Mouse (Mus musculus) ES-E14 (cell line): ENCODE measurements around the gene Ston2.

Experiments
- CHD2 ChIP-seq: IDR thresholded peaks from 2 replicates; pipeline ENCODE4 v1.6.1; 2014; ENCODE audit warnings: mild to moderate bottlenecking, low read depth, low read length, inconsistent platforms
- HCFC1 ChIP-seq: IDR thresholded peaks from 2 replicates; pipeline ENCODE4 v1.6.1; 2012; ENCODE audit warnings: low read length, inconsistent platforms, borderline replicate concordance; ENCODE audit not compliant: insufficient read depth
- MAFK ChIP-seq: IDR thresholded peaks from 2 replicates; pipeline ENCODE4 v1.6.1; 2014; ENCODE audit warnings: mild to moderate bottlenecking, low read depth, low read length, inconsistent platforms; ENCODE audit not compliant: insufficient read depth
- ZC3H11A ChIP-seq: IDR thresholded peaks from 2 replicates; pipeline ENCODE4 v1.6.1; 2012; ENCODE audit warnings: low read depth, mild to moderate bottlenecking, inconsistent platforms, low read length, borderline replicate concordance
- ZNF384 ChIP-seq: IDR thresholded peaks from 2 replicates; pipeline ENCODE4 v1.6.1; 2012; ENCODE audit warnings: low read depth, low read length, inconsistent platforms

GRCm38 (mm10) chr12:91831410-91831809, 43.2 kb upstream of the Ston2 start:
- TF ChIP-seq ZC3H11A (no peak), CHD2 (no peak), MAFK (no peak), ZNF384 (no peak), HCFC1 (no peak)
